Mouse (Mus musculus) erythroid progenitor cell, adult 5-6 weeks (primary cell): Measurements from ENCODE around the gene Tomm40l. TPM values are rescaled to one million over a fixed set of nuclear protein-coding genes. Genes with fewer than 3 reads are reported as not detected.
"Not testable (repeated sequence)": the region's sequence is repeated elsewhere in the genome, so short reads cannot be mapped to it uniquely, and the experiment has no call there.

Source experiments
- ATAC-seq: replicated peaks from 2 replicates; pipeline ENCODE4 v1.8.0; 2016; ENCODE audit warnings: moderate number of reproducible peaks, mild to moderate bottlenecking, moderate TSS enrichment, inconsistent platforms; ENCODE audit not compliant: poor library complexity, low FRiP score, severe bottlenecking
- total RNA-seq, 2 experiments: library from RNA; stranded (forward) in 1 of 2; stranded (reverse) in 1 of 2; fragments of 150-400 nt in 1 of 2; fragments of 186-747, 209-891 nt in 1 of 2; gene quantifications; 2 replicates each; pipeline versions ENCODE4 v1.2.3 to v1.2.4; 2015 to 2017; ENCODE audit warnings: low replicate concordance in 2 of 2

Gene Tomm40l
- total RNA-seq, 2 experiments from 2014 or later = 4.0 to 4.2 TPM

DNA sequence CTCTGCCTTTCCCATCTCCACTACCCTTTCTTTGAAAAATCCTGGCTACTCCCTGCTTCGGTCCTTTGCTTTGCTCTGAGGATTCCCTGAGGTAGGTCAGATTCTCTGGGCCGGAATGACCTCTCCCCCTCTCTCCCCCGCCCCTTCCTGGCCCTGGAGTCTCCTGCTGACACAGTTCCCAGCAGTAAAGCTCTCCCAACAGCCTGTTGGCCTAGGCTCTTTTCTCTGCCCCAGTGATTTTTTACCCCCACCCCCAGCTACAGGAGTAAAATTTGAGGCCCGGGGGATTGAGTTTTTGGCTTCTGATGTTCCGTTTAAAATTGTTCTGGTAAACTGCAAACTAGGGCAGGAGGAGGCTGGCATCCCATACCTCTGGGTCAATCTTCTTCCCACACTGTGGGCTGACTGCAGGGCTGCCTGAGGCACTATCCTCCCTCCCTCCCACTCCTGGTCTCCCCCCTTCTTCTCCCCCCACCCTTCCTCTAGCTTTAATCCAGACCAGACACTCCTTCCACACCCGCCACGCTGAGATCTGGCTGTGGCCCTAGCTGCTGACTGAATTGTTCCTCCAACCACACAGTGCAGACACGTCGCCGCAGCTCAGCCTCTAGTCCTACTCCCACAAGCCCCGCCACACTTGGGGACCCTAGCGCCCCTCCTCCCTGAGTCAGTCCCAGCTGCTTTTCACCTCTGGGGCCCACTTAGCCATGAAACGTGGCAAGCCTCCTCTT, 29.4 kb upstream of the Tomm40l start:
- ATAC-seq = no peak

DNA sequence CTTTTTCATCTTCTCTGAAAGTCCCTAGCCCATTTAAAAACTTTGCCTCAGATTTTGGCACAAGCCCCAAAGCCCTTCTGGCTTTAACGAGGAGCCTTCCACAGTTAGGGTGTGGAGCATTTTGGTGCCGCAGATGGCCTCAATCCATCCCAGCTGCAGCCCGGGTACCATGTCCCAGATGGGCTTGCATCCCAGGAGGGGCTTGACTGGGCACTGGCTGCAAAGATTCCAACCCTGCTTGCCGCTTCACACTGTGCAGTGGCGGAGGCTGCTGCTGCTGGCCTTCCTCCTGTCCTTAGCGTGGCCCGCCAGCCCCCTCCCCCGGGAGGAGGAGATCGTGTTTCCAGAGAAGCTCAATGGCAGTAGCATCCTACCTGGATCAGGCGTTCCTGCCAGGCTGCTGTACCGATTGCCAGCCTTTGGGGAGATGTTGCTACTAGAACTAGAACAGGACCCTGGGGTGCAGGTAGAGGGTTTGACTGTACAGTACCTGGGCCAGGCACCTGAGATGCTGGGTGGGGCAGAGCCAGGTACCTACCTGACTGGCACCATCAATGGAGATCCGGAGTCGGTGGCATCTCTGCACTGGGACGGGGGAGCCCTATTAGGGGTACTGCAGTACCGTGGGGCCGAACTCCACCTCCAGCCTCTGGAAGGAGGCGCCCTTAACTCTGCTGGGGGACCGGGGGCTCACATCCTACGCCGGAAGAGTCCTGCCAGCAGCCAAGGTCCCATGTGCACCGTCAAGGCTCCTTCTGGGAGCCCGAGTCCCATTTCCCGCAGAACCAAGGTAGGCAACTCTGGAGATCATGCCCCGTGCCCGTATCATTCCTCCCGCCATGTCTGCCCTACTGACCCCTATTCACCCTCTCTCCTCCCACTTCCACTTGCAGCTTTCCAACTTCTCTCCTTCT, 28.6 kb upstream of the Tomm40l start, which contains the start of gene Ndufs2:
Ndufs2 (minus strand) TSS at position 709 of the 914 bp plus-strand sequence.
- ATAC-seq = no peak

- no peak for ATAC-seq
These were observed 27.7 kb upstream of the Tomm40l start, which contains the start of gene Adamts4 for GRCm38 (mm10) chr1:171249913-171250600. Gene Adamts4, plus strand, starts transcription at chr1:171250421.

- ATAC-seq = no peak
These were observed 26.3 kb upstream of the Tomm40l start for GRCm38 (mm10) chr1:171248386-171249226.

DNA sequence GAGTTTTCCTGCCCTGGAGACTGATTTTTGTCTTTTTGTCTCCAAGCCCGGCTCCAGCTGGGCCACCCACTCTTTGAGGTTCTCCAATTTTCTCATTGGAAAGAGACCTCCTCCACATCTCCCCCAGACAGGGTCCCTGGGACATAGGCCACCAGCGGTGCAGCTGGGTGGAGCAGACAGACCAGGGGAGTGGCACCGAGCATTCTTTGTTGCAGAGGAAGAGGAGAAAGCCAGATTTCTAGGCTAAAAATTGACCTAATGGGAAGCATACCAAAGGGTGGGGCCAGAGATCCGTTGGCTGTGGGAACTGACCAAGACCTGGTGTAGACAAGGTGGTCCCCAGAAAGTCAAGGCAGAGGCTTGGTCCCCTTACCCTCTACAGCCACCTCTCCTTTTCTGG, 25.6 kb upstream of the Tomm40l start:
- ATAC-seq = no peak

DNA sequence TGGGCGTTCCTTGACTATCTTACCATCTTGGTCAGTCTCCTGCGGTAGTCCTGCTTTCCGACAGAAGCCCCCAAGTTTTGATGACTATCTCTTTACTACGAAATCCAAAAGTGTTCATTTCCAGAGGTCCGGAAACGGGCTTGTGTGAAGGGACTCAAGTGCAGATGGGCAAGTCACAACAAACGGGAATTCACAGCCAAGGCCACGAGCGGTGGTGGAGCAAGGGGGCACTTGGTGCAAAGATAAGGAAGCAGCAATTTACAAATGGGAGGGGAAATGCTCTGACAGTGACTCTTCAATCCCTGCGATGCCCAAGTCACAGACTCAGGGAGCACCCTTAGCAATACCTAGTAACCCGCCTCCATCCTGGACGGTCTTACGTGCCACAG, 25.1 kb upstream of the Tomm40l start:
- ATAC-seq = 0 out of 2 replicates have a peak, but pooled peaks have one; percentile 6

GRCm38 (mm10) chr1:171246709-171247452, 24.6 kb upstream of the Tomm40l start:
- ATAC-seq = peak; percentile 98

DNA sequence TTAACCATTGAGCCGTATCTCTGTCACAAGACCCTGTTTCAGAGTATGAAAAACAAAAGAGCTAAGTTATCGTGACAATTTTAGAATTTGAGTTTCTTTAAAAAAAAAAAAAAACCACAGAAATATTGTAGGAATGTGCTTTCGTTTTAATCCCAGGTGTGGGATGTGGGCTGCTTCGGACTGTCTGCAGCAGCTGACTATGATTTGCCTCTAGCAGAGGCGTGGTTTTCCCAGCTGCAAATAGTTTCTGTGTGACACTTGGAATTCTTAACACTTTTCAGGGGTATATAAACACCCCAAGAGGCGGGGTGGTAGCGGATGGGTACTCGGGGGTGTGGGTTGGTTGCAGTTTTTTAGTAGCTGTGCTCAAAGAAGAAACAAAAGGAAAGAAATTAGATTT, 23.0 kb upstream of the Tomm40l start:
- ATAC-seq = no peak

DNA sequence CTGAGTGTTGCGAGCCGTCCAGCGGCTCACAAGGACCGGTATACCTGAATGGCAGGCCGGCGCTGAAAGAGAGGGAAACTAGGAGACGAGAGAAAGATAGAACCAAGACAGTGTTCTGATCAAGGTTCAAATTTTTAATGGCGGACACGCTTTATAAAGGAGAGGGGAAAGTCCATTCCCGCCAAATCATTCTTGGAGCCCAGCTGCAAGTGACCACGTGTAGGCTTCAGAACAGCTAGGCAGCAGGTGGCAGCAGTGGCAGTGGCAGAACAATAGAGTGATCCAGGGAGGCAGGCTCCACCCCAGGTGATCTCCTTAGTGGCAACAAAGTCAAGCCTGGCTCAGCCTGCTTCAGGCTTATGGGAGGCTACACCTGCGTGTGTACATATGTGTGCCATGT, 19.6 kb upstream of the Tomm40l start:
- not testable (repeated sequence) for ATAC-seq

DNA sequence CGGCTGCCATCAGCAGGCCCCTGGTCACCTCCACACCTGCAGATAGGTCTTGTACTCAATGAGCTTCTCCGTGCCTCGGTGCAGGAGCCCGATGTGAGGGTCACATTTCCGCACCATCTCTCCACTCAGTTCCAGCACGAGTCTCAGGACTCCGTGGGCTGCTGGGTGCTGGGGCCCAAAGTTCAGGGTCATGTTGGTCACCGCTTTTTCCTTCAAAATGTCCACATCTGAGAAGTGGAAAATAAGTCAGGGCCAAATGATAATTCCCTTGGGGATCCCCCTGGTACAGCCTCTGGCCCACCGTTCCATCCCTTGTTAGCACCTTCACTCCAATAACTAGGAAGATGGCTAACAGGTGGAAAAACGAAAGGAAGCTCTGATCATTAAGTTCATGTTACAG, 18.6 kb upstream of the Tomm40l start:
- no peak for ATAC-seq

- ATAC-seq = no peak
These were observed 17.9 kb upstream of the Tomm40l start for GRCm38 (mm10) chr1:171239992-171240744.

- ATAC-seq = peak; percentile 81
These were observed 16.1 kb upstream of the Tomm40l start for GRCm38 (mm10) chr1:171238463-171238862.

GRCm38 (mm10) chr1:171237438-171237837, 15.1 kb upstream of the Tomm40l start:
- no peak for ATAC-seq

GRCm38 (mm10) chr1:171235791-171236190, 13.5 kb upstream of the Tomm40l start:
- no peak for ATAC-seq

GRCm38 (mm10) chr1:171234538-171234937, 12.2 kb upstream of the Tomm40l start:
- ATAC-seq = no peak

DNA sequence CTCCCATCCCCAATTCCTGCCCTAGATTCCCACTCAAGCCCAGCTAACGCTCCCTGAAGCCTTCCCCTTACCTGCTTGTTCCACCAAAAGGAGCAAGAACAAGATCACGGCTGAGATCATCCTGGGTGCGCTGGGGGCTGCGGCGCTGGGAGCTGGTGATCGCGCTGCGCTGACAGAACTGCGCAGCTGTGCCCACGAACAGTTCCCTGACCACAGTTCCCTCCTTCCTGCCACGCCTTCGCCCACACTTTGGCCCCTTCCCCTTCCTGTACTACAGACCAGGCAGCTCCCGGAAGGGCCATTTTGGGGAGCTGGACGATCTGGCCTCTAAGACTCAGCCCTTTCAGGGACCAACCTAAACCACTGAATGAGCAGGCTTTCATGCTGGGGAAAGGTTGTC, 11.8 kb upstream of the Tomm40l start, which contains the start of gene Fcer1g:
Fcer1g (minus strand) TSS at position 240 of the 400 bp plus-strand sequence.
- no peak for ATAC-seq

DNA sequence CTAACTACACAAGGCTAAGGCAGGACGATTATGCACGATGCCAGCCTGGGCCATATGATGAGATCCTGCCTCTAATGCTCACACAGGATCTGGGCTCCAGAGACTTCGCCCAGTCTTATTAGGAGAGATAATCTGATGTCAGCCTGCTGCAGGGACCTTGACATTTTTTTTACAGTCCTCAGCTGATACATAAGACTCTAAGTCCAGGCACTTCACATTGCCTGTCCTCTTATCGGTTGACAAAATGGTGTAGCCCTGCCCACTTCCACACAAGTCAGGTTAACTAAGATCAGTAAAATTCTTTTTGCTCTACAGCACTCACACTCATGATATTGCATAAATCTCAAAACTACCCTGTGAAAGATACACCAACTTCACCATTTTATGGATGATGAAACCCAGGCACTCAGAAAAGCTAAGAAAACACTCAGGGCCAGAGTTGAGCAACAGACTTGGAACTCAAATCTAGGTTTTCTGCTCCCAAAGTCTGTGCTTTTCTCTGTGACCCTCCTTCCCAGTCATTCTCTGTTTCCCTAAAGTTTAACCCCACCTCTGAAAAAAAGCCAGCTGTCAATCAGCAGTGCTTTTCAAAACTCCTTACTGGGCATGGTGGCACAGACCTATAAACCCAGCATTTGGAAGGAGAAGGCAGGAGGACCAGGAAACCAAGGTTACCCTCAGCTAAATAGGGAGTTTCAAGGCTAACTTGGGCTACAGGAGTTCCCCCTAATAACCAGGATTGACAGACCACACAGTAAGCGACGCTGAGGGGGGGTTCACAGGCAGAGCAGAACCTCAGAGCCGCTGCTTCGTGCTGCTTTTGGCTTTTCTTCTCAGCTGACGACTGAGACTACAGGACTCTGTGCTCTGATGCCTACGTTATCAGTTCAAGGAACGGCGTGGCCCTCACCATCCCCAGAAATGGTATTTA, 10.8 kb upstream of the Tomm40l start:
- no peak for ATAC-seq
